Mouse (Mus musculus) MEL (cell line): ENCODE measurements around the gene Dock10. TPM values are rescaled to one million over a fixed set of nuclear protein-coding genes. Genes with fewer than 3 reads are reported as not detected.

Source experiments
- DNase-seq: peaks from one replicate; pipeline ENCODE4 v3.0.0; 2011; ENCODE audit warnings: low read depth, low spot score
- H3K27ac ChIP-seq: 2 replicates; pipeline ENCODE4 v1.5.1; 2012; ENCODE audit warnings: low read depth, mild to moderate bottlenecking, control low read depth, low read length, moderate library complexity; ENCODE audit not compliant: control insufficient read depth
- H3K27me3 ChIP-seq, 2 experiments: fragments of 150-350 bp in 1 of 2; sonication (generic) in 1 of 2; 2 replicates each; pipeline ENCODE4 v1.6.1; 2012; ENCODE audit warnings: low read length in 2 of 2, mild to moderate bottlenecking in 2 of 2, improper control_type of control experiment in 1 of 2, moderate library complexity in 1 of 2; ENCODE audit not compliant: insufficient read depth in 2 of 2, control insufficient read depth in 1 of 2
- H3K36me3 ChIP-seq, 2 experiments: 2 replicates each; pipeline ENCODE4 v1.6.1; 2012 to 2014; ENCODE audit warnings: low read length in 2 of 2, improper control_type of control experiment in 1 of 2, inconsistent platforms in 1 of 2, mild to moderate bottlenecking in 1 of 2; ENCODE audit not compliant: insufficient read depth in 2 of 2, control insufficient read depth in 1 of 2
- H3K4me1 ChIP-seq, 2 experiments: fragments of 150-350 bp in 1 of 2; sonication (generic) in 1 of 2; 2 replicates each; pipeline ENCODE4 v1.6.1; 2012; ENCODE audit warnings: low read length in 2 of 2, improper control_type of control experiment in 1 of 2, mild to moderate bottlenecking in 1 of 2; ENCODE audit not compliant: insufficient read depth in 2 of 2, control insufficient read depth in 1 of 2
- H3K4me3 ChIP-seq, 2 experiments: fragments of 150-350 bp in 1 of 2; sonication (generic) in 1 of 2; 2 replicates each; pipeline ENCODE4 v1.5.1; 2012; ENCODE audit warnings: low read depth in 2 of 2, low read length in 2 of 2, mild to moderate bottlenecking in 2 of 2, moderate library complexity in 2 of 2, control low read depth in 1 of 2, improper control_type of control experiment in 1 of 2; ENCODE audit not compliant: control insufficient read depth in 1 of 2, insufficient read depth in 1 of 2
- H3K79me2 ChIP-seq: 2 replicates; pipeline ENCODE4 v1.6.1; 2012; ENCODE audit warnings: mild to moderate bottlenecking, low read length, moderate library complexity; ENCODE audit not compliant: control insufficient read depth, poor library complexity, insufficient read depth
- H3K9ac ChIP-seq: 2 replicates; pipeline ENCODE4 v1.6.1; 2012; ENCODE audit warnings: low read depth, mild to moderate bottlenecking, control low read depth, low read length, moderate library complexity; ENCODE audit not compliant: control insufficient read depth, poor library complexity, severe bottlenecking
- H3K9me3 ChIP-seq: fragments of 150-350 bp; sonication (generic); replicated peaks from 2 replicates; pipeline ENCODE4 v1.6.1; 2012; ENCODE audit warnings: mild to moderate bottlenecking, low read length, improper control_type of control experiment, moderate library complexity; ENCODE audit not compliant: insufficient read depth
- CHD1 ChIP-seq: IDR thresholded peaks from 2 replicates; pipeline ENCODE4 v1.6.1; 2012; ENCODE audit warnings: low read depth, mild to moderate bottlenecking, inconsistent platforms, low read length, improper control_type of control experiment
- CTCF ChIP-seq, 3 experiments: IDR thresholded peaks in 2 of 3; conservative IDR thresholded peaks in 1 of 3; 2 replicates each; pipeline ENCODE4 v1.5.1; 2011 to 2012; ENCODE audit warnings: low read length in 3 of 3, low read depth in 2 of 3, mild to moderate bottlenecking in 2 of 3, improper control_type of control experiment in 1 of 3, inconsistent platforms in 1 of 3, mixed read lengths in 1 of 3, moderate library complexity in 1 of 3; ENCODE audit not compliant: control insufficient read depth in 1 of 3, insufficient read depth in 1 of 3, poor library complexity in 1 of 3, severe bottlenecking in 1 of 3
- ELF1 ChIP-seq: IDR thresholded peaks from 2 replicates; pipeline ENCODE4 v1.6.1; 2014; ENCODE audit warnings: low read depth, mild to moderate bottlenecking, inconsistent platforms, low read length, improper control_type of control experiment, moderate library complexity
- ETS1 ChIP-seq: IDR thresholded peaks from 2 replicates; pipeline ENCODE4 v1.6.1; 2012; ENCODE audit warnings: low read depth, mild to moderate bottlenecking, inconsistent platforms, low read length, improper control_type of control experiment, moderate library complexity
- GATA1 ChIP-seq: IDR thresholded peaks from 2 replicates; pipeline ENCODE4 v1.6.1; 2011; ENCODE audit warnings: low read depth, low read length, improper control_type of control experiment
- HCFC1 ChIP-seq: IDR thresholded peaks from 2 replicates; pipeline ENCODE4 v1.6.1; 2012; ENCODE audit warnings: low read depth, mild to moderate bottlenecking, inconsistent platforms, low read length, improper control_type of control experiment, moderate library complexity
- KAT2A ChIP-seq: conservative IDR thresholded peaks from 2 replicates; pipeline ENCODE4 v1.6.1; 2012; ENCODE audit warnings: low read depth, low read length, improper control_type of control experiment, inconsistent platforms
- MAFK ChIP-seq: IDR thresholded peaks from 2 replicates; pipeline ENCODE4 v1.6.1; 2011; ENCODE audit warnings: low read depth, mild to moderate bottlenecking, low read length, improper control_type of control experiment, borderline replicate concordance
- MAX ChIP-seq: IDR thresholded peaks from 2 replicates; pipeline ENCODE4 v1.6.1; 2011; ENCODE audit warnings: low read length, improper control_type of control experiment
- MEF2A ChIP-seq: IDR thresholded peaks from 2 replicates; pipeline ENCODE4 v1.6.1; 2014; ENCODE audit warnings: low read depth, mild to moderate bottlenecking, inconsistent platforms, low read length, improper control_type of control experiment; ENCODE audit not compliant: poor library complexity, insufficient replicate concordance, severe bottlenecking; ENCODE audit errors: extremely low read depth
- MXI1 ChIP-seq: IDR thresholded peaks from 2 replicates; pipeline ENCODE4 v1.6.1; 2011; ENCODE audit warnings: mild to moderate bottlenecking, low read depth, low read length, improper control_type of control experiment
- MYB ChIP-seq: IDR thresholded peaks from 2 replicates; pipeline ENCODE4 v1.6.1; 2011; ENCODE audit warnings: mild to moderate bottlenecking, low read depth, low read length, improper control_type of control experiment
- MYC ChIP-seq: IDR thresholded peaks from 2 replicates; pipeline ENCODE4 v1.6.1; 2011; ENCODE audit warnings: low read depth, mild to moderate bottlenecking, low read length, improper control_type of control experiment, moderate library complexity
- NELFE ChIP-seq: IDR thresholded peaks from 2 replicates; pipeline ENCODE4 v1.6.1; 2011; ENCODE audit warnings: low read depth, low read length, improper control_type of control experiment
- NRF1 ChIP-seq: IDR thresholded peaks from 2 replicates; pipeline ENCODE4 v1.6.1; 2014; ENCODE audit warnings: low read depth, mild to moderate bottlenecking, inconsistent platforms, low read length, improper control_type of control experiment, moderate library complexity; ENCODE audit not compliant: poor library complexity, insufficient read depth, severe bottlenecking
- POLR2A ChIP-seq, 2 experiments: IDR thresholded peaks; 2 replicates each; pipeline ENCODE4 v1.6.1; 2011 to 2012; ENCODE audit warnings: low read length in 2 of 2, mild to moderate bottlenecking in 2 of 2, control low read depth in 1 of 2, improper control_type of control experiment in 1 of 2, low read depth in 1 of 2, moderate library complexity in 1 of 2; ENCODE audit not compliant: control insufficient read depth in 1 of 2, insufficient read depth in 1 of 2, poor library complexity in 1 of 2
- POLR2AphosphoS2 ChIP-seq: IDR thresholded peaks from 2 replicates; pipeline ENCODE4 v1.6.1; 2011; ENCODE audit warnings: low read length, improper control_type of control experiment
- POLR2AphosphoS5 ChIP-seq: IDR thresholded peaks from 2 replicates; pipeline ENCODE4 v1.6.1; 2012; ENCODE audit warnings: low read depth, borderline replicate concordance, mild to moderate bottlenecking, inconsistent platforms, low read length, moderate library complexity, mixed read lengths
- RCOR1 ChIP-seq: IDR thresholded peaks from 2 replicates; pipeline ENCODE4 v1.6.1; 2012; ENCODE audit warnings: low read depth, mild to moderate bottlenecking, inconsistent platforms, low read length, improper control_type of control experiment
- SMC3 ChIP-seq: IDR thresholded peaks from 2 replicates; pipeline ENCODE4 v1.6.1; 2011; ENCODE audit warnings: low read depth, low read length, improper control_type of control experiment
- TBP ChIP-seq: IDR thresholded peaks from 2 replicates; pipeline ENCODE4 v1.8.0; 2011; ENCODE audit warnings: low read depth, low read length, improper control_type of control experiment
- TCF12 ChIP-seq: IDR thresholded peaks from 2 replicates; pipeline ENCODE4 v1.6.1; 2014; ENCODE audit warnings: low read depth, mild to moderate bottlenecking, inconsistent platforms, low read length, improper control_type of control experiment, moderate library complexity
- USF2 ChIP-seq, 2 experiments: IDR thresholded peaks; 2 replicates each; pipeline ENCODE4 v1.6.1; 2011 to 2012; ENCODE audit warnings: improper control_type of control experiment in 2 of 2, low read length in 2 of 2, borderline replicate concordance in 1 of 2, inconsistent platforms in 1 of 2, low read depth in 1 of 2, mild to moderate bottlenecking in 1 of 2; ENCODE audit not compliant: insufficient read depth in 1 of 2
- ZC3H11A ChIP-seq: IDR thresholded peaks from 2 replicates; pipeline ENCODE4 v1.6.1; 2012; ENCODE audit warnings: low read depth, mild to moderate bottlenecking, inconsistent platforms, low read length, improper control_type of control experiment
- ZMIZ1 ChIP-seq: IDR thresholded peaks from 2 replicates; pipeline ENCODE4 v1.6.1; 2012; ENCODE audit warnings: low read depth, mild to moderate bottlenecking, inconsistent platforms, low read length, improper control_type of control experiment, moderate library complexity
- polyA plus RNA-seq, 2 experiments: library from polyadenylated mRNA; stranded (reverse) in 1 of 2; unstranded in 1 of 2; fragments of >175 nt in 1 of 2; fragments of >200 nt in 1 of 2; gene quantifications; 2 replicates each; pipeline versions ENCODE4 v1.2.1 to v1.2.4; 2012; ENCODE audit warnings: low replicate concordance in 2 of 2, low read depth in 1 of 2; ENCODE audit not compliant: insufficient read length in 2 of 2, insufficient read depth in 1 of 2, missing spikeins in 1 of 2
- total RNA-seq: library from RNA; depleted of rRNA; stranded (reverse); fragments of 300-350 nt; gene quantifications from 2 replicates; pipeline ENCODE4 v1.2.3, GENCODE M21; 2012

Gene Dock10
- total and polyA plus RNA-seq, 3 experiments, result 11.5 to 74.0 (median 14.3) TPM

DNA sequence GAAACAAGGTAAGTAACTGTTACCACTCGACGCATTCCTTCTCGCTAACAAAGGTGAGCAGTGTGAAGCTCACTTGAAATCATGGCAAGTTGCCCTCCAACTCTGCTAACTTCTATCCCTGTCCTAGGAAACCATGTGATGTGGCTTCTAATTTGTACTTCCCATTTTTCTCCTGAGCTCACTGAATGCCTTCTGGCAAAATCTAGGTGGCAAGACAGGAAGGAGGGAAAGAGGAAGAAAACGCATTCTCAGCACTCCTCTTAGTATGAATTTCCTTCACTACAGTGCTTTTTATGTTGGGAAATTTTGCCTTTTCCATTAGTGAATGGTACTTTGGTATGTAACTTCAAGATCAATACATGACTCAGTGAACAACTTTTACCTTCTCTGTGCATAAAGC is 131.5 kb downstream of the Dock10 start:
- Histone ChIP-seq H3K27ac (no peak overlapping the region), H3K36me3 (peaks cover 0 to 4% of the 10 kb centered on the region in 2 experiments; a peak in 3 of 4 replicates), H3K4me1 (no peaks in the 10 kb centered on the region; a peak in 1 of 4 replicates), H3K4me3 (no peak overlapping the region), H3K27me3 (no peaks in the 10 kb centered on the region), H3K9me3 (no peaks in the 10 kb centered on the region), H3K9ac (no peak overlapping the region), H3K79me2 (no peaks in the 10 kb centered on the region)
- no peak for TF ChIP-seq KAT2A
- no peak for TF ChIP-seq ZMIZ1
- TF ChIP-seq TCF12, result no peak
- no peak for TF ChIP-seq NRF1
- TF ChIP-seq POLR2A (IDR thresholded peaks at IDR 0.05; ENCODE audit: control insufficient read depth in 1 of 2, insufficient read depth in 1 of 2, low read depth in 1 of 2, low read length in 2 of 2, poor library complexity in 1 of 2), result no peak
- no peak for TF ChIP-seq MXI1
- no peak for TF ChIP-seq USF2 (IDR thresholded peaks at IDR 0.05; ENCODE audit: borderline replicate concordance in 1 of 2, insufficient read depth in 1 of 2, low read depth in 1 of 2, low read length in 2 of 2)
- TF ChIP-seq CTCF (IDR thresholded peaks at IDR 0.05 in 2 of 3, conservative IDR thresholded peaks at IDR 0.05 in 1 of 3; ENCODE audit: control insufficient read depth in 1 of 3, insufficient read depth in 1 of 3, low read depth in 2 of 3, low read length in 3 of 3, poor library complexity in 1 of 3, severe bottlenecking in 1 of 3), result no peak
- no peak for TF ChIP-seq MAFK
- no peak for TF ChIP-seq MYC
- no peak for TF ChIP-seq NELFE
- TF ChIP-seq POLR2AphosphoS2, result no peak
- no peak for TF ChIP-seq ELF1
- TF ChIP-seq SMC3, result no peak
- no peak for TF ChIP-seq HCFC1
- no peak for DNase-seq

DNA sequence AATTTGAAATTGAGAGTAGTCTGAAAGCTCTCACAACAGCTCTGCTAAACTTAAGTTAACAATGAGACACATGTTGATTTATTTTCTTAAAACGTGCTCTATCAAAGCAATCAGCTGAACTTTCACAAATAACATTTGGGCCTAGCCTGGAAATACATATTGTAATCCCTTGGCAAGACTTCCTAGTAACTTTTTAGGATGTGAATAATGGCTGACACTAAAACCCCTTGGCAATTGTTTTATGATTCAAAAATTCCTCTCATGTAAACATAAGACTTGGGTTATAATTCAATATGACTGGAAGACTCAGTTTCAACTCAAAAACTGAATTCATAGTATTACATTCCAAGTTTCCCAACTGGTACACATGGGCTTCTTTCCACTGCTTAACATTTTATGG is 133.0 kb downstream of the Dock10 start:
- TF ChIP-seq TBP (no peak), MEF2A (no peak), CHD1 (no peak), POLR2AphosphoS5 (no peak), GATA1 (no peak), KAT2A (no peak), ELF1 (no peak), MYC (no peak), MYB (no peak), ETS1 (no peak), MAX (no peak), NRF1 (no peak), SMC3 (no peak), ZC3H11A (no peak), RCOR1 (no peak)
- H3K4me1 ChIP-seq, result no peaks in the 10 kb centered on the region; a peak in 1 of 4 replicates
- H3K9me3 ChIP-seq, result no peaks in the 10 kb centered on the region
- H3K36me3 ChIP-seq, result no peaks in the 10 kb centered on the region; a peak in 2 of 4 replicates
- H3K27ac ChIP-seq, result no peak overlapping the region
- no peak overlapping the region for H3K9ac ChIP-seq
- no peak overlapping the region for H3K4me3 ChIP-seq
- no peaks in the 10 kb centered on the region for H3K79me2 ChIP-seq
- H3K27me3 ChIP-seq, result no peaks in the 10 kb centered on the region
- DNase-seq, result no peak
